Mouse (Mus musculus) right cerebral cortex, postnatal 4 days (tissue): ENCODE results near the gene Ccdc146.

Source experiments
- DNase-seq: peaks from one replicate; pipeline ENCODE4 v3.0.0-alpha.2; 2022

Ccdc146 gene

GRCm38 (mm10) chr5:21263202-21264055 is 161.0 kb downstream of the Ccdc146 start:
- peak; percentile 16 for DNase-seq

DNA sequence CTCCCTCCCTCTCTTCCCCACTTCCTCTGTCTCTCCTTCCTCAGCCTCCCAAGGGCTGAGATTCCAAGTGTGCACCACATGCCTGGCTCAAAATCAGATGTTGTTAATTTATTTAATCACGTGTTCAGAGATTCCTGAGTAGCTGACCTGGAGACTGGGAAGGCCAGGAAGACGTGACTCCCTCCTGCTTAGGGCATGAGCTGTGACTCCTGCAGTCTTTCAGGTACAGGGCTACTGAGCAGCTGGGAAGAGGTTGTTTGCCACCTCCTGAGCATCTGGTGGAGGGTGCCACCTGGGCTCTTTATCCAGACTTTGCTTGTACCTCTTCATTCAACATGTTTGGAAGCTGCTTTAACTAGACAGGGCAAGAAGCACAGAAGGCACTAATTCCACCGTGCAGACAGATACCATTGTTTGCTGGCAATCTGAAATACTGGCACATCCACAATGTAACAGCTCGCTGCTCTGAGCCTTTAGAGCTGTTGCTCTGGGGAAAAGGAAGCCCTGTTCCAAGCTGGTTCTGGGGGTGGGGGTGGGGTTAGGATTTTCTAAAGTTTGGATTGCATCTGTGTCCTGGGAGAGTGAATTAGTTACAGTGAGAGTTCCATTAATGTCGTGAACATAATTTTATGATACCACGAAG is 163.2 kb downstream of the Ccdc146 start:
- DNase-seq = no peak

GRCm38 (mm10) chr5:21260746-21261145 is 163.7 kb downstream of the Ccdc146 start:
- DNase-seq = no peak

GRCm38 (mm10) chr5:21257806-21258205 is 166.7 kb downstream of the Ccdc146 start:
- no peak for DNase-seq

DNA sequence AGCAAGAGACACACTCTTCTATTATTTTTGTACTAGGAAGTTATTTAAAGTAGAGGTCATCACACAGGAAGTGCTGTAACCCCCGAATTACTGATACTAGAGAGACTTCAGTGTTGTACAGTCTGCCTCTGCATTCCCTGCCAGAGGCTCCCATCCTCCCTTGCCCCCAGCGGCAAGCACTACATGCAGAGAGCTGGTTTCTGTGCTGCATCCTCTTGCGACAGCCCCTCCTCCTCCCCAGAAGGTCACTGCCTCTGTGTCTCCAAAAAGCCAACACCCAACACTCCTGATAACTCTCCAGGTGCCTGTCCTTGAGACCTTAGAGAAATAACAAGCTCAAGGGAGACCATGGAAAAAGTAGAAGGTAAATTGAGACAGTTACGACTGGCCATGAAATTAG is 167.4 kb downstream of the Ccdc146 start:
- DNase-seq = no peak

DNA sequence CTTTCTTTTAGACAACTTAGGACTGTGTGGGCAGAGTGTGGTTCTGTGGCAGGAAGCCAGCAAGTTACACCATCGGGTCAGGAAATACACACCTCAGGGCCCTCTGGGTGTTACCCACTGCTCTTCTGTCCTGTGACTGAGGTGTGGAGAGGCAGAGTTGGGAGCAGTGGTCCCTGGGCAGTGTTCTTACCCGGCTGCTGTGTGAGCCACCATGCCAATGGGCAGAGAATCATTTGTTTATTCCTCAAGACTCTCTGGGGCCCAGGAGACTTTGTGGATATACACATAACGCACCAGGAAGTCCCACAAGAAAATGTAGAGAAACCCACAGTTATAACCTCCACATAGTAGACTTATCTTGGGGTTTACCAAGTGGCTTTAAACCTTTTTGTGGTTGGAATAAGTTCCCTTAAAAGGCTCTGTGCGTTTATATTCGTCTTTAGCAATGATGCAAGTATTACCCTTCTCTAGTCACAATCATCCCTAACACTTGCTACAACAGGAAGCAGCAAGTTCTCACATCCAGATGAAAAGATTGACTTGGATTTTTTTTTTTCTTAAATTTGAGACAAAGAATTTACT is 168.8 kb downstream of the Ccdc146 start:
- no peak for DNase-seq

- no peak for DNase-seq
Observed at GRCm38 (mm10) chr5:21254731-21255525, 169.5 kb downstream of the Ccdc146 start.

DNA sequence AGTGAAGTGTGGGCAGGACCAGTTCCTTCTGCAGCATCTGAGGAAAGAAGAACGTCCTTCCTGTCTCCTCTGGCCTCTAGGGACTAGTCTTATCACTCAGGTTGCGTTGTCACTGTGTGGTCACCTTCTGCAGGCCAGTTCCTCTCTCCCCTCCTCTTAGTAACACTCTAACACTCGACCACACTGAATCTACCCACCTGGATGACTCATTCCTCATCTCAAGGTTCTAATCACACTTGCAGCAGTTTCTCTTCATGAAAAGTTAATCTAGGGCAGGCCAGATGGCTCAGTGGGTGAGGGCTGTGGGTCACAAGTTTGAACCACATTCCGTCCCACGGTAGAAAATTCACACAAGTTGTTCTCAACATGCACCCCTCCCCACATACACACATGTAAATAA is 175.6 kb downstream of the Ccdc146 start:
- no peak for DNase-seq

- DNase-seq = no peak
Observed at GRCm38 (mm10) chr5:21247916-21248315, 176.6 kb downstream of the Ccdc146 start.

- DNase-seq = no peak
Observed at GRCm38 (mm10) chr5:21246794-21247193, 177.7 kb downstream of the Ccdc146 start.

GRCm38 (mm10) chr5:21245241-21245640 is 179.2 kb downstream of the Ccdc146 start:
- no peak for DNase-seq

DNA sequence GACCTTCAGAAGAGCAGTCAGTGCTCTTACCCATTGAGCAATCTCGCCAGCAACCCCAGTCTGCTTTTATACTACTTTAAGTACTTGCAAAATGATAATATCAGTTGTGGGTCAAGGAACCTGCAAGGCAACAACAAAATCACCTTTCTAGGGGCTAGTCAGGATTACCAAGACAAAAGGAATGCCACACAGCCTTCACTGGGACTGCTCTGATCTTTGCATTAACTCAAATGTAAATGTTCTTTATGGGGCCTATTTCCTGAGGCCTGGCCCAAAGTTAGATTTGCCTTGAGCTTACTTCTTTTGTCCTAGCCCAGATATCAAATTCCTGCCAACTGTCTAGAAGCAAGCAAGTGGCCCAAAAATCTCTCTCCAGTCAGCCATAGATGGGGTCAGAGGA is 179.9 kb downstream of the Ccdc146 start:
- DNase-seq = no peak
